Mouse (Mus musculus): ENCODE measurements around the gene Serinc3. TPM values are rescaled to one million over a fixed set of nuclear protein-coding genes. Genes with fewer than 3 reads are reported as not detected.

Serinc3 gene
- polyA plus RNA-seq, 1 experiment from 2014 or later, result 38.6 TPM

DNA sequence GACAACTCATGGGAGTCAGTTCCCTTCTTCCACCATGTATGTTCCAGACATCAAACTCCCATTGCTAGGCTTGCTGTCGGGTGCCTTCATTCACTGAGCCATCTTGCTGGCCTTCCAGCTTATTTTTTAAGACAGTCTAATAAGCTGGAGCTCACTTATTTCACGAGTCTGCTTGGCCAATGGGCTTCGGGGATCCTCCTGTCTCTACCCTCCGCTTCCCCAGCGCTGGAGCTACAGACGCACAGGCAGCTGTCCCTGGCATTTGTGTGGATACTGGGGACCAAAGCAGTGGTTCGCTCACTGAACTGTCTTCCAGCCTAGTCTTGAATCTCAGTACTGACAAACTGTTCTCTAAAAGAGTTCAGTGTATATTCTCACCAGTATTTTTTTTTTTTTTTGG, 38.8 kb downstream of the Serinc3 start:
- H3K4me1 ChIP-seq (ENCODE audit: control insufficient read depth, insufficient read depth, low read depth, low read length), result peaks cover 11% of the 10 kb centered on the region
- H3K9ac ChIP-seq (ENCODE audit: low read depth, low read length), result no peak overlapping the region
- H3K27me3 ChIP-seq (replicated peaks; ENCODE audit: control insufficient read depth, insufficient read depth, low read length), result no peaks in the 10 kb centered on the region
- H3K36me3 ChIP-seq (ENCODE audit: control insufficient read depth, insufficient read depth, low read length), result peaks cover 8% of the 10 kb centered on the region
- WGBS, result 90% methylated on average over 7 of the region's 7 CpGs
- H3K27ac ChIP-seq (ENCODE audit: low read depth, low read length), result no peak overlapping the region
- no peak for ATAC-seq
- H3K4me2 ChIP-seq (ENCODE audit: low read length), result no peak overlapping the region
- H3K4me3 ChIP-seq (ENCODE audit: low read length), result no peak overlapping the region
- H3K9me3 ChIP-seq (ENCODE audit: control insufficient read depth, low read length), result no peaks in the 10 kb centered on the region

- peak; percentile 97 for ATAC-seq
- Histone ChIP-seq H3K4me1 (ENCODE audit: control insufficient read depth, insufficient read depth, low read depth, low read length) (peaks cover 11% of the 10 kb centered on the region), H3K9ac (ENCODE audit: low read depth, low read length) (peak within 1 kb of the TSS; percentile 95), H3K9me3 (ENCODE audit: control insufficient read depth, low read length) (no peaks in the 10 kb centered on the region), H3K36me3 (ENCODE audit: control insufficient read depth, insufficient read depth, low read length) (no peaks in the 10 kb centered on the region), H3K4me3 (ENCODE audit: low read length) (peak within 1 kb of the TSS; percentile 84), H3K4me2 (ENCODE audit: low read length) (peak within 1 kb of the TSS; percentile 72), H3K27ac (ENCODE audit: low read depth, low read length) (peak within 1 kb of the TSS; percentile 95), H3K27me3 (replicated peaks; ENCODE audit: control insufficient read depth, insufficient read depth, low read length) (no peaks in the 10 kb centered on the region)
- WGBS, result under 1% methylated on average over 57 of the region's 57 CpGs
These were observed 42.6 kb downstream of the Serinc3 start, which contains the start of gene Ttpal for GRCm38 (mm10) chr2:163602101-163602971. Gene Ttpal (plus strand): TSS chr2:163602314.

DNA sequence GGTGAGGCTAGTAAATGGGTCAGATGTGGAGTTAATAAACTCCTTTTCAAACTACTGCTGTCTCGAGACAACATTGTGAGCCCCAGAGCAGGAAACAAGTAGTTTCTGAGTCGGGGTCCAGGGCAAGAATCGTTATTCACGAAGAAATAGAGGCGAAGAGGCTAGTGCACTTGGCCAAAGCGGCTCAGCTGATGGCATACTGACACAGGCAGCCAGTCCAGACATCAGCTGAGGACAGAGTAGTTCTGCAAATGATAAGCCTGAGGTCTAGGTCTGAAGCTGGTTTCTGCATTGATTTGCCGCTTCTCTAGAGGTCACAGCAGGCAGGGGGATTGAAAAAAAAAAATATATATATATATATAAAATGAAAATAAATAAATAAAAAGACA, 43.2 kb downstream of the Serinc3 start:
- Histone ChIP-seq H3K9ac (ENCODE audit: low read depth, low read length) (peak overlapping the region; percentile 95), H3K4me2 (ENCODE audit: low read length) (peak overlapping the region; percentile 72), H3K4me1 (ENCODE audit: control insufficient read depth, insufficient read depth, low read depth, low read length) (peaks cover 11% of the 10 kb centered on the region), H3K9me3 (ENCODE audit: control insufficient read depth, low read length) (no peaks in the 10 kb centered on the region), H3K27ac (ENCODE audit: low read depth, low read length) (peak overlapping the region; percentile 95; the same call in 1 of the 2 replicates), H3K27me3 (replicated peaks; ENCODE audit: control insufficient read depth, insufficient read depth, low read length) (no peaks in the 10 kb centered on the region), H3K4me3 (ENCODE audit: low read length) (peak overlapping the region; percentile 84), H3K36me3 (ENCODE audit: control insufficient read depth, insufficient read depth, low read length) (no peaks in the 10 kb centered on the region)
- no peak for ATAC-seq
- 79% methylated on average over 7 of the region's 7 CpGs for WGBS

DNA sequence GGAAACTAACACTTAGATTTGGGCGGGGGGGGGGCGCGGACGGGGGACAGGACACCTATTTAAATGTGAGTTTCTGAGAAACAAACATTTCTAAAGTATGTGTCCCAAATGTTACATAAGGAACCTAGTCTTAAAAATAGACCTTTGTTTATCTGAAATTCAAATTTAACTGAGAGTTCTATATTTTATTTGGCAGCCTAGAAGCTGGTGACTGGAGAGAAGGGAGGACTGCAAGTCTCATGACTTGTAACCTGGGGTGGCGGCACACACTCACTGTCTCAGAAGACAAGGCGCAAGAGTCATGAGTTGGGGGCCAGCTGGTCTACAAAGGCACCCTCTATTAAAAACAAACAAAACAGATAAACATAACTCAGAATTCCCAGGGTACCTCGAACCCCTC, 43.9 kb downstream of the Serinc3 start:
- Histone ChIP-seq H3K9me3 (ENCODE audit: control insufficient read depth, low read length) (no peaks in the 10 kb centered on the region), H3K4me2 (ENCODE audit: low read length) (no peak overlapping the region), H3K27me3 (replicated peaks; ENCODE audit: control insufficient read depth, insufficient read depth, low read length) (no peaks in the 10 kb centered on the region), H3K4me1 (ENCODE audit: control insufficient read depth, insufficient read depth, low read depth, low read length) (peaks cover 11% of the 10 kb centered on the region), H3K36me3 (ENCODE audit: control insufficient read depth, insufficient read depth, low read length) (no peaks in the 10 kb centered on the region), H3K9ac (ENCODE audit: low read depth, low read length) (no peak overlapping the region), H3K27ac (ENCODE audit: low read depth, low read length) (no peak overlapping the region), H3K4me3 (ENCODE audit: low read length) (no peak overlapping the region)
- WGBS, result 89% methylated on average over 7 of the region's 7 CpGs
- no peak for ATAC-seq

DNA sequence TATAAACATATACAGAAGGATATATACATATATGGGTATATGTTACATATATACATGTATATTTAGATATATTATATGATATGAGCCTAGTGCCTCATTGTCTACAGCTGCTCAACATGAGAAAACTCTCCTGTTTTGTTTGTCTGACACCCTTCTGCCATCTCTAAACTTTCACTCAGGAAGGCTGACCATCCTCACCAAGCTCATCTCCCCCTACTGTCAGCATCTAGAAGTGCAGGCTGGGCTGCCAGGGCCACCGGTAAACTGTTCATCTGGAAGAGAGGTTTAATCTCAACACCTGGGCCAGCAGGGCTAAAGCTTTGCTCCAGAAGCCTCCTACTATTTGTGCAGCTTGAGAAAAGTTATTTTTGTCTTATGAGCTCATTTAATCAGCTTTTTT, 45.7 kb downstream of the Serinc3 start:
- no peaks in the 10 kb centered on the region for H3K9me3 ChIP-seq (ENCODE audit: control insufficient read depth, low read length)
- no peak for ATAC-seq
- 8% methylated on average over 1 of the region's 1 CpGs for WGBS

DNA sequence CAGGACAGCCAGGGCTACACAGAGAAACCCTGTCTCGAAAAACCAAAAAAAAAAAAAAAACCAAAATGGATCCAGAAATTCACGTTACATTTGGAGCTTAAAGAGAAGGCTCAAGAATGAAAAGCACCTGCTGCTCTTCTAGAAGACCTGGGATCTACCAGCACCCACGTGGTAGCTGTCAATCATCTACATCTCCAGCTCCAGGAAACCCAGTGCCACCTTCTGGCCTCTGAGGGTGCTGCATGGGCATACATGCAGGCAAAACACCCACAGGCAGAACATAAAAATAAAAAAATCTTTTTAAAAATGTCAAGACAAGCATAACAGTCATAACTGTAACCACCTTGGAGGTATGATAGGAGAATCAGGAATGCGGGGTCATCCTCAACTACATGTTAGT, 47.3 kb downstream of the Serinc3 start:
- Histone ChIP-seq H3K9me3 (ENCODE audit: control insufficient read depth, low read length) (no peaks in the 10 kb centered on the region), H3K4me1 (ENCODE audit: control insufficient read depth, insufficient read depth, low read depth, low read length) (peaks cover 3% of the 10 kb centered on the region), H3K9ac (ENCODE audit: low read depth, low read length) (no peak overlapping the region), H3K36me3 (ENCODE audit: control insufficient read depth, insufficient read depth, low read length) (no peaks in the 10 kb centered on the region), H3K27ac (ENCODE audit: low read depth, low read length) (no peak overlapping the region), H3K4me3 (ENCODE audit: low read length) (no peak overlapping the region), H3K4me2 (ENCODE audit: low read length) (no peak overlapping the region), H3K27me3 (replicated peaks; ENCODE audit: control insufficient read depth, insufficient read depth, low read length) (no peaks in the 10 kb centered on the region)
- WGBS, result 62% methylated on average over 4 of the region's 4 CpGs
- no peak for ATAC-seq

More for the DNA sequence above, 45.7 kb downstream of the Serinc3 start:
- no peak overlapping the region for H3K4me3 ChIP-seq (ENCODE audit: low read length)
- H3K36me3 ChIP-seq (ENCODE audit: control insufficient read depth, insufficient read depth, low read length), result no peaks in the 10 kb centered on the region
- no peaks in the 10 kb centered on the region for H3K27me3 ChIP-seq (replicated peaks; ENCODE audit: control insufficient read depth, insufficient read depth, low read length)
- no peak overlapping the region for H3K9ac ChIP-seq (ENCODE audit: low read depth, low read length)
- H3K4me1 ChIP-seq (ENCODE audit: control insufficient read depth, insufficient read depth, low read depth, low read length), result peaks cover 11% of the 10 kb centered on the region
- no peak overlapping the region for H3K27ac ChIP-seq (ENCODE audit: low read depth, low read length)
- H3K4me2 ChIP-seq (ENCODE audit: low read length), result no peak overlapping the region

- Histone ChIP-seq H3K4me1 (ENCODE audit: control insufficient read depth, insufficient read depth, low read depth, low read length) (peaks cover 2% of the 10 kb centered on the region), H3K4me2 (ENCODE audit: low read length) (no peak overlapping the region), H3K9ac (ENCODE audit: low read depth, low read length) (no peak overlapping the region), H3K36me3 (ENCODE audit: control insufficient read depth, insufficient read depth, low read length) (no peaks in the 10 kb centered on the region), H3K4me3 (ENCODE audit: low read length) (no peak overlapping the region), H3K27me3 (replicated peaks; ENCODE audit: control insufficient read depth, insufficient read depth, low read length) (no peaks in the 10 kb centered on the region), H3K9me3 (ENCODE audit: control insufficient read depth, low read length) (no peaks in the 10 kb centered on the region), H3K27ac (ENCODE audit: low read depth, low read length) (no peak overlapping the region)
- WGBS, result 77% methylated on average over 3 of the region's 3 CpGs
- ATAC-seq, result no peak
These were observed 48.1 kb downstream of the Serinc3 start for GRCm38 (mm10) chr2:163596873-163597155.

- H3K36me3 ChIP-seq (ENCODE audit: control insufficient read depth, insufficient read depth, low read length), result no peaks in the 10 kb centered on the region
- no peaks in the 10 kb centered on the region; the same call in 1 of the 2 replicates for H3K4me1 ChIP-seq (ENCODE audit: control insufficient read depth, insufficient read depth, low read depth, low read length)
- no peaks in the 10 kb centered on the region for H3K9me3 ChIP-seq (ENCODE audit: control insufficient read depth, low read length)
- 76% methylated on average over 13 of the region's 13 CpGs for WGBS
- no peak overlapping the region for H3K4me3 ChIP-seq (ENCODE audit: low read length)
- no peaks in the 10 kb centered on the region for H3K27me3 ChIP-seq (replicated peaks; ENCODE audit: control insufficient read depth, insufficient read depth, low read length)
- H3K9ac ChIP-seq (ENCODE audit: low read depth, low read length), result no peak overlapping the region
- 0 out of 2 replicates have a peak overlapping the region, but pooled peaks have one; percentile 17 for H3K27ac ChIP-seq (ENCODE audit: low read depth, low read length)
- no peak for ATAC-seq
- no peak overlapping the region for H3K4me2 ChIP-seq (ENCODE audit: low read length)
These were observed 48.7 kb downstream of the Serinc3 start for GRCm38 (mm10) chr2:163596057-163596872.

GRCm38 (mm10) chr2:163595119-163595518, 49.8 kb downstream of the Serinc3 start:
- WGBS, result 7% methylated on average over 2 of the region's 2 CpGs

More at GRCm38 (mm10) chr2:163595119-163595518, 49.8 kb downstream of the Serinc3 start:
- no peak for ATAC-seq
- Histone ChIP-seq H3K9me3 (ENCODE audit: control insufficient read depth, low read length) (no peaks in the 10 kb centered on the region), H3K4me3 (ENCODE audit: low read length) (no peak overlapping the region), H3K4me2 (ENCODE audit: low read length) (no peak overlapping the region), H3K36me3 (ENCODE audit: control insufficient read depth, insufficient read depth, low read length) (no peaks in the 10 kb centered on the region), H3K27ac (ENCODE audit: low read depth, low read length) (no peak overlapping the region), H3K27me3 (replicated peaks; ENCODE audit: control insufficient read depth, insufficient read depth, low read length) (no peaks in the 10 kb centered on the region), H3K9ac (ENCODE audit: low read depth, low read length) (no peak overlapping the region), H3K4me1 (ENCODE audit: control insufficient read depth, insufficient read depth, low read depth, low read length) (no peaks in the 10 kb centered on the region; the same call in 1 of the 2 replicates)

All from hindbrain, embryonic 16.5 days (tissue).